Mouse (Mus musculus) lung, adult 18-20 months (tissue): ENCODE data around the gene Lars2.
"Not testable (repeated sequence)": the region's sequence is repeated elsewhere in the genome, so short reads cannot be mapped to it uniquely, and the experiment has no call there.

Experiments
- DNase-seq, 2 experiments: peaks; one replicate each; pipeline ENCODE4 v3.0.0; 2022; ENCODE audit warnings: mixed read lengths in 2 of 2

The Lars2 gene

GRCm38 (mm10) chr9:123366708-123367385 is at the start of gene Lars2:
Gene Lars2 (plus strand): TSS chr9:123366927.
- DNase-seq, result peak; percentile 94 to 96

DNA sequence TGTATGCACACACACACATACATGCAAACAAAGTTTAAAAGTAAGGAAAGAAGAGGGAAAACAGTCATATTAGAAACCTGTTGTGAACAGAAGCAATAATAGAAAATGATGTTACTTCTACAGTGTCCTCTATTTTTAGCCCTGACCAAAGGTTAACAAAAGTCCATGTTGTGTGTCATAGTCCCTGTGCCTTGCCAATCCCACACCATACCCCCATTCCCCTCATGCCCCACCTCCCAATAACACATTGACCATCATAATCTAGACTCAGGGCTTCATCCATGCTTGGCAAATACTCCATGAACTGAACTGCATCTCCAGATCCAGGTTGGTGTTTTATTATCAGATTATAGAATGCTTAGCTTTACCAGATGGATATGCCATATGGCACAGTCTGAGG is 40.6 kb upstream of the Lars2 start:
- no peak for DNase-seq

- no peak for DNase-seq
Observed at GRCm38 (mm10) chr9:123328336-123328735, 38.4 kb upstream of the Lars2 start.

DNA sequence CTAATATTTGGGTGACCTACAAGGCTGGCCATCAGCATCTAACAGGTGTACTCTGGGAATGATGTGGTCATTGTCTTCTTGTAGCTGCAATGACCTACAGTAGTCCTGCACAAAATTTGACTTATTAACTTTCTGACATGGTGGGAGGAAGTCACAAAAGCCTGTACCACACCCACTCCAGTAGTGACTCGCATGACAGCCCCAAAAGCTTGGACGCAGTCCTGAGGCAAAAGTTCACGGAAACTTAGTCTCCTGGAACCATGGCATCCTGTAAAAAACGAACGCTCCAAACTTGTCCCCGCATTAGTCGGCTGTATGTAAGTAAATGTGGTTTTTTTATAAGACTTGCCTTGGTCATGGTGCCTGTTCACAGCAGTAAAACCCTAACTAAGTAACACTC is 36.9 kb upstream of the Lars2 start:
- DNase-seq, result no peak

GRCm38 (mm10) chr9:123330271-123330670 is 36.5 kb upstream of the Lars2 start:
- DNase-seq, result not testable (repeated sequence)

- no peak for DNase-seq
Observed at GRCm38 (mm10) chr9:123333479-123333878, 33.2 kb upstream of the Lars2 start.

DNA sequence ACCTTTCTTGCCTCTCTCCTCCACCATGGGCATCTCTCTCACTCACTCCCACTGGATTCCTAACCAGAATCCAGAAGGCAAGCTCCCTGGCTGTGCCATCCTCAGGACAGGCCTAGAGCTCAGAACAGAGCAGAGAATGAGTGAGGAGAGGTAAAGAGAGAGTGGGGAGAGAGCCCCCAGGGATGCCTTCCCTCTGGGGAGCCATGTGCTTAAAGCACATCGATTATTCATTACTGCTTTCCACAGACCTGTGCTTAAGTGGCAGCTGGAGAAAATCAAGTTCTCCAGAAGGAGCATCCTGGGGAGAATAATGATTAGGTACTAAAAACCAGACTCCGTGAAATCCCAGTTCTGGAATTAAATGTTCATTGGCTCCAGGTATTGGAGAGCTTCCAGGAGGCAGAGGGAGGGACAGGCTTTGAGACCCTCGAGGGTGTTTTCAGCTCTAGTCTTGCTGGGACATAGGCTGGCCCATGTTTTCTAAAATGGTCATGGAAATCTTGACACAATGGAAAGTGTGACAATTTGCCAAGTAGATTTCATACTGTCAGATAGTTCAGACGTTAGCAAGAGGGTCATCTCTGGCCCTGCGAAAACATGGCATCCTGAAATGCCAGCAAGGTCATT is 31.6 kb upstream of the Lars2 start:
- DNase-seq, result no peak

DNA sequence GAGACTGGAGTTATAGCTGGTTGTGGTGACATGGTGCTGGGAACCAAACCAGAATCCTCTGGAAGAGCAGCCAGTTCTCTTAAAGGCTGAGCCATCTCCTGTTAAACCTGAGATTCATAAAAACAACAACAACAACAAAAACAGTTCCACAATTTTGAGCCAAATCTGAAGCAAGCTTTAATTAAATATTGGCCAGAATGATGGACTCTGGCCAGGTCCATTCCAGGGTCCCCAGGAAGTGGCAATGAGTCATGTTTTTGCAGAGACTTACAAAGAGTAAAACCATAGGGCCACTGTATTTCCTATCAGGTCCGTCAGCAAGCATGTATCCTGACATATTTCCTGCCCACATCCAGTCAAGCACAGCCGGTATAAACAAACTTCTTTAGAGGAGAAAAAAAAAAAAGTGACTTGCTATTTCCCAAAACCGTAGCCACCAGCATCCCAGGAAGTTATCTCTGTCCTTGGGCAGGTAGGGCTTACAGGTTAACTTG is 27.0 kb upstream of the Lars2 start:
- no peak for DNase-seq

DNA sequence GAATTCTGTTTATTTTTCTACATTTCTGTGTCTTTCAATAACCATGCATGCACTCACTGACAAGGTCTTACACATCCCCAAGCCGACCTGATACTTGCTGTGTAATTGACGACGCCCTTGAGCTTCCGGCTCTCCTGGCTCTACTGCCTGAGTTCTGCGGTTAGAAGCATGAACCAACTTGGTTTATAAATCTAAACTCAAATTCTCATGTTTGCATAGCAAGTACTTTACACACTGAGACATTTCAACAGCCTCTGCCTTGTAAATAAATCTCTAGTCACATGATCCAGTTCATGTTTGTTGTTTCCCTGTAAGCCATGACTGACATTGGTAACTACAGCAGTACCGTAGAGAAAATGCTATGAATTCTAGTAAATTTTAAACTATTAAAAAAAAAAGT is 25.5 kb upstream of the Lars2 start:
- peak; percentile 43 to 56 for DNase-seq

DNA sequence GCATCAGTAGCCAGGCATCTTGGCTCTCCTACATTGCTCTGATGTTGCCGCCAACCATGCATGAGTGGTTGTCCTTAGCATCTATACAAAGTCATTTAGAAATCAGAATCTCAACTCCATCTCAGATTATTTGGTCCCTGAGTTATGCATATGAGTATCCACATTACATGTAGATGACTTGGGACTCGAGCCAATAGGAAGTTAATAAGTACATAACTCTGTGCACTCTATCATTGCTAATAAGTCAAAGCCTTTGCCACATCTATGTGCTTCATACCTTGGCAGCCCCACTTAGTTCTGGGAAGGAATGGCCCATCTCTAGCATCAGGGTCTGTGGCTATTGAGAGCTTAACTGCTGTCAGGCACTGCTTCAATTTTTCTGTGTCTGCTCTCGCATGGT is 23.7 kb upstream of the Lars2 start:
- no peak for DNase-seq

- DNase-seq, result not testable (repeated sequence)
Observed at GRCm38 (mm10) chr9:123349286-123349685, 17.4 kb upstream of the Lars2 start.

DNA sequence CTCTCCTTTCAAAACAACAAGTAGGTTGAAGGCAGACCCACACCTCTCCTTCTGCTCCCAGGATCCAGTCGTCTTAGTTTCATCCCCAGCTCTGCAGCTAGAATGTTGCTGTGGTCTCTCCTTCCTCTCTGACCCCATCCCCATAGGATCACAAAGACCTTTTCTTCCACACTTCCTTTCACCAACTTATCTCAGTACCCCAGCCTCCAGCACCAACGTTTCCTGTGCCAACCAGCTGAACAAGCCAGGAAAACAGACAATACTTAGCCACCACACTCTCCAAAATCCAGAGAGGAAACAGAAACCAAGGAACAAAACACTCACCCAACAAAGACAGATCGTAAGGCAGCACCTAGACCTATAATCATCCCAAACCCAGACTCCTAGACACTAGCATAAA is 6.7 kb upstream of the Lars2 start:
- no peak for DNase-seq

GRCm38 (mm10) chr9:123365353-123365752 is 1.4 kb upstream of the Lars2 start:
- DNase-seq, result no peak

DNA sequence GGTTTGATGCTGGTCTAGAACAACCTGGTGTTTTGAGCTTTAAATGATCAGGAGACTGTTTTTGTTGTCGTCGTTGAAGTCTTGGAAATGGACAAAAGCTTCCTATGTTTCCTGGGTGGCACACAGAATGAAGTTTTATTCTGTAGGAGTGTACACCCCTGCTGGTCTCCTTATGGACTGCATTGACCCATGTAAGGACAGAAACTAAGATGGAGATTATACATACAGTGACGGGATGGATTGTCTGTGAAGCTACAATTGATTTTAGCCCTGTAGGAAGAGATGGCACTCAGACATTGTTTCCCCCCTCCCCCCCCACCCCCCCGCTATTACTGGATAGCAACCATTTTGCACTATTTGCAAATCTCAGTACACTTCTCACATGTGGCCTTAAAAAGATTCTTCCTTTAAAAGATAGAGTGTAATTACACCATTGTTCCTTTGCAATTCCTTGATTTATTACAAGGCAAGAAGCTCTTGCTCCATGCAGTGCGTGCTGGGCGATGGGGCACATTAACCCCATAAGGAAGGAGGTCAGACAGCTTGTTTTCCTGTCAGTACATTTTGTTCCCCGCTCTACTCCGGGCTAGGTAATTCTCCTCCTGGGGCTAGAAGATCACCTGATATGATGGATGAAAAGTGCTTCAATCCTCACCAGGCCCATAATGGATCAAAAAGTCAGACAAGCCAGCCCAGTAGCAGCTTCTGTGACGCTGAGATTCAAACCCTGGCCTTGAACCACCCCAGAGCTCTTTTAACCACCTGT is 602 bp upstream of the Lars2 start:
- peak in 1 of 2 experiments; percentile 3 for DNase-seq

DNA sequence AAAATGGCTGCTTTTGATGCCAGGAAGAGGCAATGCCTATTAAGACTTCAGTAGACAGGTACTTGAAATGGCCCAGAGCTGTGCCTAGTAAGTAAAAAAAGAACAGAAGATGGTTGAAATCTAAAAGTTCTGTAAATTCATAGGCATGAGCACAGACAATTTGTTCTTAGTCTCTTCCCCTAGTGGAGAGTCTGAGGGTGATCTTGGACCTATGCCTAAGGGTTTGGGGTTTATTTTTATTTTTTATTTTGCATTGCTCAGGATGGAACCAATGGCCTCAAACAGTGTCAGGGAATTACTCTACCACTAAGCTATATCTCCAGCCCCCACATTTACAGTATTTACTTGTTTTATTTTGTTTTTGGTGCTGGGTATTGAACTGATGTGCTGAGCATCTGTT is 909 bp downstream of the Lars2 start:
- DNase-seq, result no peak

- DNase-seq, result no peak
Observed at GRCm38 (mm10) chr9:123382399-123382798, 15.7 kb downstream of the Lars2 start.

DNA sequence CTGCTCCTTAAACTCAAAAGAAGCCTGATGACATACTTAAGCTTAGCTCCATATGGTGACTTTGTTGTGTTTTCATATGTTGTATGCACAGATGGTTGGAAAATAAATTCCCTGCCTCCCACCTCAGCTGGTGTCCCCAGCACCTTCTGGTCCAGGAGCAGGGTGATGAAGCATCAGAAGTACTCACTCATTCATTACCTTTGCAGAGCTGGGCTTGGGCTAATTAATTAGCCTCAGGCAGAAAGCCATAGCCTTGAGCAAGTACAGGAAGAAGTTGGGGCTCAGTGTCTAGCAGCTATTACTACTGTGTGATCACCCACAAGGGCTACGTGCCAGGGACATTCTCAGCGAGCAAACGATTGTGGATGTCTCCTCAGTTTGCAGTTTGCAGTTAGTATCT is 18.0 kb downstream of the Lars2 start:
- DNase-seq, result no peak

- DNase-seq, result no peak
Observed at GRCm38 (mm10) chr9:123385352-123386198, 18.8 kb downstream of the Lars2 start.

DNA sequence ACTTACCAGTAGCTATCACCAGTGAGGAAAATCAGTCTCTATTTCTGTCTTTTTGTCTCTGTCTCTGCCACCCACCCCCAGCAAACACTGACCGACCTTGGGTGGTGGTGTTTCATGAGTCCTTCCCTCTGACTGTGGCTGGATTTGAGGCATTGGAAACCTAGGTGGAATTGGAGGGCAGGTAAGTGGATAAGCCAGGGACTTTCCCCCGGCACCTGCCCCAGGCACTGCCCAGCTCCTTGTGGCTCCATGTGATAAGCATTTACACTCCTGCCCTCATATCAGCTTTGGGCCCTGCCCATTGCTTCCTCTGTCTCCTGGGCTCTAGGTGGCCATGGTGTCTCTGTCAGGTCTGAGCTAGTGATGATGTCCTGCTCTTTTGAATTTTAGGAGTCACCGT is 19.6 kb downstream of the Lars2 start:
- DNase-seq, result no peak

- DNase-seq, result not testable (repeated sequence)
Observed at GRCm38 (mm10) chr9:123388087-123389007, 21.6 kb downstream of the Lars2 start.

- no peak for DNase-seq
Observed at GRCm38 (mm10) chr9:123391140-123391849, 24.6 kb downstream of the Lars2 start.
